Mouse (Mus musculus) heart, adult 2 months (tissue): ENCODE results near the gene Fbxo34.

Experiments used
- CTCF ChIP-seq: fragments of 200-600 bp; IDR thresholded peaks from 2 replicates; pipeline ENCODE4 v1.8.1; 2022; ENCODE audit warnings: antibody characterized with exemption, mild to moderate bottlenecking, moderate library complexity
- EP300 ChIP-seq: fragments of 200-500 bp; IDR thresholded peaks from 2 replicates; pipeline ENCODE4 v1.6.1; 2011; ENCODE audit warnings: low read depth, low read length, control low read depth; ENCODE audit not compliant: insufficient read depth
- POLR2A ChIP-seq: fragments of 200-500 bp; IDR thresholded peaks from 2 replicates; pipeline ENCODE4 v1.6.1; 2011; ENCODE audit warnings: mild to moderate bottlenecking, low read depth, low read length, control low read depth; ENCODE audit not compliant: insufficient read depth

GRCm38 (mm10) chr14:47572707-47573106 lies 122.5 kb downstream of the Fbxo34 start:
- no peak for TF ChIP-seq POLR2A
- TF ChIP-seq CTCF = no peak
- no peak for TF ChIP-seq EP300
